Mouse (Mus musculus) adrenal gland, adult 8-10 months (tissue): Measurements from ENCODE around the gene Kit. TPM values are rescaled to one million over a fixed set of nuclear protein-coding genes. Genes with fewer than 3 reads are reported as not detected.

ENCODE experiments used
- DNase-seq: peaks from one replicate; pipeline ENCODE4 v3.0.0; 2022
- total RNA-seq, 4 experiments: library from RNA; stranded (reverse); gene quantifications; 2 replicates each; pipeline ENCODE4 v1.2.4; 2022

Kit gene
- total RNA-seq, 4 experiments from 2014 or later = 0.99 to 2.0 (median 1.5) TPM

- no peak for DNase-seq
Measured at GRCm38 (mm10) chr5:75640637-75641036, 65.9 kb downstream of the Kit start.

- no peak for DNase-seq
Measured at GRCm38 (mm10) chr5:75647046-75647445, 72.3 kb downstream of the Kit start.

- no peak for DNase-seq
Measured at GRCm38 (mm10) chr5:75650566-75650965, 75.8 kb downstream of the Kit start.

GRCm38 (mm10) chr5:75653431-75653830 is 78.7 kb downstream of the Kit start:
- DNase-seq = no peak

- no peak for DNase-seq
Measured at GRCm38 (mm10) chr5:75658575-75658974, 83.9 kb downstream of the Kit start.

- DNase-seq = no peak
Measured at GRCm38 (mm10) chr5:75660342-75660741, 85.6 kb downstream of the Kit start.

GRCm38 (mm10) chr5:75662466-75662865 is 87.8 kb downstream of the Kit start:
- DNase-seq = no peak

- no peak for DNase-seq
Measured at GRCm38 (mm10) chr5:75663768-75664167, 89.1 kb downstream of the Kit start.

GRCm38 (mm10) chr5:75667083-75667482 is 92.4 kb downstream of the Kit start:
- DNase-seq = no peak

- no peak for DNase-seq
Measured at GRCm38 (mm10) chr5:75671136-75671788, 96.5 kb downstream of the Kit start.

GRCm38 (mm10) chr5:75676024-75676423 is 101.3 kb downstream of the Kit start:
- no peak for DNase-seq

GRCm38 (mm10) chr5:75679896-75680295 is 105.2 kb downstream of the Kit start:
- no peak for DNase-seq

GRCm38 (mm10) chr5:75695162-75695809 is 120.6 kb downstream of the Kit start:
- no peak for DNase-seq

GRCm38 (mm10) chr5:75696960-75697359 is 122.2 kb downstream of the Kit start:
- no peak for DNase-seq

- DNase-seq = no peak
Measured at GRCm38 (mm10) chr5:75698556-75698955, 123.8 kb downstream of the Kit start.

- no peak for DNase-seq
Measured at GRCm38 (mm10) chr5:75699081-75699480, 124.4 kb downstream of the Kit start.

- DNase-seq = no peak
Measured at GRCm38 (mm10) chr5:75699516-75699915, 124.8 kb downstream of the Kit start.

- no peak for DNase-seq
Measured at GRCm38 (mm10) chr5:75701662-75702061, 126.9 kb downstream of the Kit start.

- DNase-seq = no peak
Measured at GRCm38 (mm10) chr5:75702080-75702479, 127.4 kb downstream of the Kit start.

- DNase-seq = no peak
Measured at GRCm38 (mm10) chr5:75704584-75705175, 130.0 kb downstream of the Kit start.

- DNase-seq = peak; percentile 19
Measured at GRCm38 (mm10) chr5:75705421-75705820, 130.7 kb downstream of the Kit start.
